Mouse (Mus musculus): ENCODE measurements around the gene Ccdc34. TPM values are rescaled to one million over a fixed set of nuclear protein-coding genes. Genes with fewer than 3 reads are reported as not detected.

Ccdc34 gene
- polyA plus RNA-seq, 1 experiment from 2014 or later, result 25.2 TPM

DNA sequence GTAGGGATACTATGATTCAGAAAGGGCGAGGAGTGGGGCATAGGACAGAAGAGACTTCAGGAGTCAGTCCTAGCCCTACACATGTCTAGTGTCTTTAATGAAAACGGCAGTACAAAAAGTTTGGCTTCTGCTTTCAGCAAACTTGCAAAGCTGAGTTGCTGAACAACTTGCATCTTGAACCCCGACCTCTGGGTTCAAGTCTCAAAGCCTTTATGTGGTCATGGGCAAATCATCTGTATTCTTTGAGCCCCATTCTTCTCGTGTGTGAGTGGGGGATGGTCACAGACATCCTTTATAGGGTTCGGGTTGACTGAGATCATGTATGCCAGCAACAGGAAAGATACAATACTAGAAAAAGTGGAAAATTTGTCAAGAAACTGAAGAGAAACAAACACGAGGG, 164.0 kb downstream of the Ccdc34 start:
- Histone ChIP-seq H3K36me3 (no peaks in the 10 kb centered on the region), H3K4me3 (no peak overlapping the region), H3K4me1 (peaks cover 72% of the 10 kb centered on the region), H3K27me3 (replicated peaks) (0 out of 2 replicates have a peak, but pooled peaks cover 3% of the 10 kb centered on the region), H3K27ac (replicated peaks) (no peak overlapping the region), H3K9ac (no peak overlapping the region), H3K4me2 (no peak overlapping the region), H3K9me3 (no peaks in the 10 kb centered on the region)
- no peak for ATAC-seq (ENCODE audit: extremely low read depth, insufficient number of reproducible peaks, low FRiP score, low TSS enrichment)
- WGBS, result 75% methylated on average over 6 of the region's 6 CpGs

DNA sequence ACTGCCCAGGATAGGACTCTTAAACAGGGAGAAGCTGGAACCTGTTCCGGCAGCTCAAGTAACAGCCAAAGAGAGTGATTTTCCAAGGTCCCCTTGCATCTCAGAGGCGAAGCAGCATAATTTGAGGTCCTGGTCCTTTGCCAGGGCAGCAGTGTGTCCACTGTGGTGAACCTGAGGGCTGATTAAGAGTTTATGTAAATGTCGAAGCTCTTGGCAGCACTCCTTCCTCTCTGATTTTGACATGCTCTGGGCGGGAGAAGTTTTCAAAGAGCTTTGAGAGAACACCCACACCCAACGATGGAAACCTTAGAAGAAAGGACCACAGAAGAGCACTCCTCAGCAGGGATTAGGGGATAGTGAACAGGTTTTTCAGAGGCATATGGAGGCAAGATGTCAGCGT, 164.6 kb downstream of the Ccdc34 start:
- Histone ChIP-seq H3K4me3 (no peak overlapping the region), H3K9me3 (no peaks in the 10 kb centered on the region), H3K36me3 (no peaks in the 10 kb centered on the region), H3K4me2 (no peak overlapping the region), H3K27ac (replicated peaks) (peak overlapping the region; percentile 31), H3K27me3 (replicated peaks) (0 out of 2 replicates have a peak, but pooled peaks cover 3% of the 10 kb centered on the region), H3K4me1 (peaks cover 72% of the 10 kb centered on the region), H3K9ac (no peak overlapping the region)
- 59% methylated on average over 6 of the region's 6 CpGs for WGBS
- ATAC-seq (ENCODE audit: extremely low read depth, insufficient number of reproducible peaks, low FRiP score, low TSS enrichment), result no peak

DNA sequence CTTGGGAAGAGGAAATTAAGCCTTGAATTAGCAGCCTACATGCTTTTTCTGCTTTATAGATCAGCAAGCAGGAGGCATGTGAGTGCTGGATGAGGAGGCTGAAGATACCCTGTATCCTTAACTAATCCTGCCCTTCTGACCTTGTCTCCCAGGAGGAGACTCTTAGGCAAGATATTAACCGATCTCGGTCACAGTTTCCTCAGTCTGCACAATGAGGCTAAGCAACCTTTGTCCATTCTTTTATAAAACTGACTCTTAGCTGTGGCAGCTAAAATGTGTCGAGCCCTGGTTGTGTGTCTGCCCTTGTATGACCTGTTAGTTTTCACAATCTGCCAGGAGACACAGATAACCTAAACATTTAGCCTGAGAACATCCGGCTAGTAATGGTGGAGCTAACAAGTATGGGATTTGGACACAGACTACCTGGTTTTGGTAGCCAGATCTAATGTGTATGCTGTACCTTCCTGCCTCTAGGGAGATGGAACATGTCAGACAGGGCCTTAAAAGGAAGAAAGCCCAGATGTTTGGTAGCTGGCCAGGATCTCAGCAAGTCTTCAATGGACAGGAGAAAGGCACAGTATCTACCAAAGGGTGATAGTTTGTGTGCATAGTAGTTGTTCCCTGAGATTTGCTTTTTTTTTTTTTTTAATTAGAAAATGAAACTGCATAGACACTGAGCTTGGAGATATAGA, 165.3 kb downstream of the Ccdc34 start:
- H3K4me3 ChIP-seq, result no peak overlapping the region
- H3K27me3 ChIP-seq (replicated peaks), result 0 out of 2 replicates have a peak, but pooled peaks cover 3% of the 10 kb centered on the region
- peaks cover 71% of the 10 kb centered on the region for H3K4me1 ChIP-seq
- H3K9me3 ChIP-seq, result no peaks in the 10 kb centered on the region
- H3K27ac ChIP-seq (replicated peaks), result peak overlapping the region; percentile 31
- no peak for ATAC-seq (ENCODE audit: extremely low read depth, insufficient number of reproducible peaks, low FRiP score, low TSS enrichment)
- WGBS, result 41% methylated on average over 4 of the region's 4 CpGs
- H3K9ac ChIP-seq, result no peak overlapping the region
- H3K4me2 ChIP-seq, result no peak overlapping the region
- H3K36me3 ChIP-seq, result no peaks in the 10 kb centered on the region

DNA sequence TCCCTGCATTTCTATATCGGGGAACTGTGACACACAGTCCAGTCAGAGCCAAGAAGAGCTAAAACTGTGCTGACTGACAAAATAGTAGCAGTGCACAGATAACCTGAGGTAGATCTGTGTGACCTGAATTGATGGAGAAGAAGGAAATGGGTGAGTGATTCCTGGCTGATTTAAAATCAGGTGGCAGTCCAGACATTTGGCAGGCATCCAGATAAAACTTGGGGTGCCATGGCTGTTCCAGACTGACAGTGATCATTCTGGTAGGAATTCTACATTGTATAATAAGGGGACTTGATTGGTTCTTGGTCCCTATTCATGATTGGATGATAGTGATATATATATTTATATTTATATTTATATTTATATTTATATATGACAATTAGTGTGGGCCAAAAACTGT, 166.5 kb downstream of the Ccdc34 start:
- Histone ChIP-seq H3K9me3 (no peaks in the 10 kb centered on the region), H3K36me3 (no peaks in the 10 kb centered on the region), H3K4me3 (no peak overlapping the region), H3K4me1 (peaks cover 62% of the 10 kb centered on the region), H3K27me3 (replicated peaks) (0 out of 2 replicates have a peak, but pooled peaks cover 3% of the 10 kb centered on the region), H3K27ac (replicated peaks) (no peak overlapping the region), H3K9ac (no peak overlapping the region), H3K4me2 (no peak overlapping the region)
- WGBS, result 82% methylated on average over 1 of the region's 1 CpGs
- no peak for ATAC-seq (ENCODE audit: extremely low read depth, insufficient number of reproducible peaks, low FRiP score, low TSS enrichment)

DNA sequence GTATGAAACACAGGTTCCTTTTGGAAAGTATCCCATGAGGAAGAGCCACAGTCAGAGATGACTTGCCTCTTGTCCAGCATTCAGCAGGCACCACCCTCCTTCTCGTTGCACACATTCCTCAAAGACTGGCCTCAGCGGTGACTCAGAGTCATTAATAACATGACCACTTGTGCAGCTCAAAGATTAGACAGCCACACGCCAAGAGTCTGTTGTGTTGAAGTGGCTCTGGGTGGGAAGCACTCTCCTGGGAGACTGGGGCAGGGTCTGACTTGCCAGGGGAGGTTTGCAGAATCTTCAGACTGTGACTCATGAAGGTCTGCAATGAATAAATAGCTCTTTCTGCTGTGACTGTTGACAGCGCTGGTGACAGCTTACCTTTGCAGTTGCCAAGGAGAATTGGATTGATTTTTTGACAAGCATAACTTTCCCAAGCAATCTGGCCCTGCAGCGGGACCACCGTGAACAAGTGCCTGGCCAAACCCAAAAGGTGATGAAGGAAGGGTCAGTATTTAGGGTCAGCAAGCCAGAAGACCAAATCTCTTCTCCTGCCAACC, 168.9 kb downstream of the Ccdc34 start:
- no peaks in the 10 kb centered on the region for H3K36me3 ChIP-seq
- H3K27me3 ChIP-seq (replicated peaks), result 0 out of 2 replicates have a peak, but pooled peaks cover 3% of the 10 kb centered on the region
- peak; percentile 63; the same call in 1 of the 2 replicates for ATAC-seq (ENCODE audit: extremely low read depth, insufficient number of reproducible peaks, low FRiP score, low TSS enrichment)
- no peak overlapping the region for H3K4me3 ChIP-seq
- peak overlapping the region; percentile 81 for H3K27ac ChIP-seq (replicated peaks)
- H3K4me1 ChIP-seq, result peaks cover 61% of the 10 kb centered on the region
- H3K9me3 ChIP-seq, result no peaks in the 10 kb centered on the region
- H3K9ac ChIP-seq, result no peak overlapping the region
- 13% methylated on average over 6 of the region's 6 CpGs for WGBS
- peak overlapping the region; percentile 34 for H3K4me2 ChIP-seq

DNA sequence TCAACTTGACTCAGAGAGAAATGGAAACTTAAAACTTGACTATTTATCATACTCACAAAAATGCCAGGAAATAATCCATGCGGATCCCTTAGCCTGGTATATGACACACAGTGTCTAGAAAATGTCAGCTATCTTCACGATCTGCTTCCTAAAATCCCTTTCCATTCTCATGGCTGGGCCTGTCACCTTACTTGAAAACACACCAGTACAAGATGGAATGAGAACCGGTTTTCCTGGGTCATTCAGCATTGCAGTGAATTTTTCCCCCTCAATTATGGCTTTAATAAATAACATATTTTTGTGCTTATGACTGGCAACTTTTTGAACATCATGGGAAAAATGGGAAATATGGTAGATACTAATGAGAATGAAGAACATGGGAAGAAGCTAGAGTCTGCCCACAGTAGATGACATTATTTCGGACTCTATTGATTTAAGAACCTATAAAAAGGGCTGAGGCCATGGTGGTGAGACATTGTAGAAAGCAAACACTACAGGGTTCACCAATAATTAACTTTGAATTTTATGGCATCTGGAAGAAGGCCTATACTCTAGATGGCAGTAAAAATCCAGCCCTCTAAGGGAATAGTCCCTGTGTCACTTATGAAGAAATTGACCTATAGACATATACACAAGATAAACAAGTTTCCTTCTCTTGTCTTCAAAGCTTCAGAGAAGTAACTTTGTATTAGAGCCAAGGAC, 171.2 kb downstream of the Ccdc34 start:
- H3K4me3 ChIP-seq, result no peak overlapping the region
- H3K4me1 ChIP-seq, result peaks cover 60% of the 10 kb centered on the region
- no peak overlapping the region for H3K27ac ChIP-seq (replicated peaks)
- no peaks in the 10 kb centered on the region for H3K36me3 ChIP-seq
- ATAC-seq (ENCODE audit: extremely low read depth, insufficient number of reproducible peaks, low FRiP score, low TSS enrichment), result no peak
- H3K4me2 ChIP-seq, result no peak overlapping the region
- no peaks in the 10 kb centered on the region for H3K27me3 ChIP-seq (replicated peaks)
- WGBS, result 82% methylated on average over 4 of the region's 4 CpGs
- H3K9ac ChIP-seq, result no peak overlapping the region
- H3K9me3 ChIP-seq, result no peaks in the 10 kb centered on the region

DNA sequence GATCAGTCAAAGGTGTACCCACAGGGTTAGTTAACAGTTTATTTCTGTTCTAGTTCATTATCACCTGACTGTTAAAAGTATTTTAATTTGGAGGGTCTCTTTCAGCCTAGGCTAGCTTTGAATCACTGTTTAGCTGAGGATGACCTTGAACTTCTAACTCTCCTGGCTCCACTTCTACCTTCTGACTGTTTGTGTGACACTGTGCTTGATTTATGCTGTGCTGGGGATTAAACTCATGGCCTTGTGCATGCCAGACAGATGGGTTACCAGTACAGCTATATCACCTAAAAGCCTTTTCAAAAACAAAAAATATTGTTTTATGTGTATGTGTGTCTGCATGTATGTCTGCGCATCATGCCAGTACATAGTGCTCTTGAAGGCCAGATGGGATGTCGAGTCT, 172.8 kb downstream of the Ccdc34 start:
- H3K36me3 ChIP-seq, result no peaks in the 10 kb centered on the region
- H3K27me3 ChIP-seq (replicated peaks), result no peaks in the 10 kb centered on the region
- H3K9ac ChIP-seq, result no peak overlapping the region
- no peak overlapping the region for H3K4me2 ChIP-seq
- peaks cover 56% of the 10 kb centered on the region for H3K4me1 ChIP-seq
- 93% methylated on average over 2 of the region's 2 CpGs for WGBS
- no peaks in the 10 kb centered on the region for H3K9me3 ChIP-seq
- ATAC-seq (ENCODE audit: extremely low read depth, insufficient number of reproducible peaks, low FRiP score, low TSS enrichment), result no peak
- no peak overlapping the region for H3K4me3 ChIP-seq
- 0 out of 2 replicates have a peak overlapping the region, but pooled peaks have one; percentile 3 for H3K27ac ChIP-seq (replicated peaks)

DNA sequence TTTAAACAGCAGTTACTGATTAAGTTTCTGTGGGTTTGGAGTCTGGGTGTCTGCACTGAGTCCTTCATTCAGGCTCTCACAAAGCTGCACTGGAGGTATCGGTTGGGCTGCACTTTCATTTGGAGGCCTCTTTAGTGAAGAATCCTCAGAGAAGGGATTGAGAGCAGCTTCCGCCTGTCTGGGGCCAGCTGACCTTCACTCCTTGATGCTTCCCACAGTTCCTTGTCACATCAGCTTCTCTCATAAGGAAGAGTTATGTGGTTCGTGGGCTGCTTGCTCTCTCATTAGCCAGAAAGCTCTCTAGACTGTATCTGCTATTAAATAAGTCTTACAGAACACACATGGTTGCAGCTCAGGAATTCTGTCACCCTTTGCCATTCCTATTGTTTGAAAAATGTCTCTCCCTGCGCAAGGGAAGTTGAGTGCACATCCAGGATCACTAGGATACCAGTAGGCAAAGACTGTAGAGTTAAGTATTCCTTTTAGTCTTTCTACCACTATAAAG, 173.6 kb downstream of the Ccdc34 start:
- 66% methylated on average over 4 of the region's 4 CpGs for WGBS
- peak overlapping the region; percentile 90 for H3K27ac ChIP-seq (replicated peaks)
- no peak overlapping the region for H3K4me2 ChIP-seq
- H3K27me3 ChIP-seq (replicated peaks), result no peaks in the 10 kb centered on the region
- no peaks in the 10 kb centered on the region for H3K9me3 ChIP-seq
- no peak overlapping the region for H3K9ac ChIP-seq
- H3K36me3 ChIP-seq, result no peaks in the 10 kb centered on the region
- peaks cover 52% of the 10 kb centered on the region for H3K4me1 ChIP-seq
- ATAC-seq (ENCODE audit: extremely low read depth, insufficient number of reproducible peaks, low FRiP score, low TSS enrichment), result no peak
- no peak overlapping the region for H3K4me3 ChIP-seq

DNA sequence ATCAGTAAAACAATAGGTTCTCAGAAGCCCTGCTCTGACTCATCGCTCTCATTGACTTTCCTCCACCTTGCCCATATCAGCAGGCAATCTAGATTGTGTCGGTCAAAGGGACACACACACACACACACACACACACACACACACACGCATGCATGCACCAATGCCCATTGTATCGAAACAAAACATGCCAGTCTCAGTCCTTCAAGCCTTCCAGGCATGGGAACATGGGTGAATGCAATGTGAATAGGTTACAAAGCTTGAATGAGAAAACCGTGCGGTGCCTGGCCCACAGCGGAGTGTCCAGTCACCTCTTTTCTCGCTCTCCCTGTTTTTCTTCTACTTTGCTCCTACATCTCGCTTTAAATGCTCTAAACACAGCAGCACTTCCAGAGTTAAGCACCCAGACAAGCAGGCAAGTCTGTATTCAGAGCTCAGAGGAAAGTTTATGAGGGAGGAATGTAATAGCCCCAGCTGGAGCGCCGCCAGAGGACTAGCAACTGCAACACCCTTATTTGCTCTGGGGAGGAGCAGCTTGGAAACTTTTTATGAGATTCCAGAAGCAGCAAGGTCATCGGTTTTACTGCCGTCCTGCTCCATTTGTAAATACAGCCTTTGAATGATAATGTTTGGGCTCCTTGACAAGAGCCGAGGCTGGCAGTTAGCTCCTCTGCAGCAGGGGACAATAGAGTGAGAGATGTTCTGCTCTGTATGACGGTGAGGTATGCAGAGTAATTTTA, 174.5 kb downstream of the Ccdc34 start:
- H3K9ac ChIP-seq, result peak overlapping the region; percentile 55
- WGBS, result 31% methylated on average over 15 of the region's 15 CpGs
- H3K4me1 ChIP-seq, result peaks cover 44% of the 10 kb centered on the region
- H3K9me3 ChIP-seq, result no peaks in the 10 kb centered on the region
- H3K4me2 ChIP-seq, result peak overlapping the region; percentile 55
- ATAC-seq (ENCODE audit: extremely low read depth, insufficient number of reproducible peaks, low FRiP score, low TSS enrichment), result no peak
- 0 out of 2 replicates have a peak, but pooled peaks cover 5% of the 10 kb centered on the region for H3K27me3 ChIP-seq (replicated peaks)
- no peaks in the 10 kb centered on the region for H3K36me3 ChIP-seq
- 0 out of 2 replicates have a peak overlapping the region, but pooled peaks have one; percentile 4 for H3K4me3 ChIP-seq
- H3K27ac ChIP-seq (replicated peaks), result peak overlapping the region; percentile 90

DNA sequence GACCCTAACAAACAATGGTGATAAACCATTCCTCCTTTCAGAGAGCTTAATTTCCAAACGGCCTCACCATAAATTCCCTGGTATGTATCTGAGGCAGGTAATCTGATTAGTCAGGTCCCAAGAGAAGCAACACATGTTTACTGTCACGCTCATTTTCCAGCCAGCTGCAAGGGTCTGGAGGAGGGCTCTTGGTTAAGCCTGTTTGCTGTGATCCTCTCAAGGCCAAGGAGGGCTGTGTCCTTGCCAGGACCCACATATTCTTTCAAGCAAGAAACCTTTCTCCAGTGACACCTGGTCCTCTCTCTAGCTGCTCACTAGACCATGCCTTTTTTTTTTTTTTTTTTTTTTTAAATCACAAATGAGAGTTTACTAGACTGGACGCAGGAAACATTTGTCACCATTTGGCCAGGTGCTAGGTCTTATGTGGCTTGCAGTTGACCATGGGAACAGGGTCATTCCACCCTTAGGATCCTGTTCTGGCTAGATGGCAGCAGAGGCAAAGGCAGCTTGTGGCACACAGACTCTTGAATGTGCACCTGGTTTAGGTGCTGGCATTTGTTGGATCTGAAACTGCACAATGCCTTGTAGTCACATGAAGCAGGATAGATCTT, 175.2 kb downstream of the Ccdc34 start:
- H3K4me1 ChIP-seq, result peaks cover 38% of the 10 kb centered on the region
- 0 out of 2 replicates have a peak, but pooled peaks cover 7% of the 10 kb centered on the region for H3K27me3 ChIP-seq (replicated peaks)
- 38% methylated on average over 3 of the region's 3 CpGs for WGBS
- no peaks in the 10 kb centered on the region for H3K36me3 ChIP-seq
- H3K9me3 ChIP-seq, result no peaks in the 10 kb centered on the region
- H3K4me2 ChIP-seq, result peak overlapping the region; percentile 55
- H3K27ac ChIP-seq (replicated peaks), result peak overlapping the region; percentile 90
- no peak overlapping the region for H3K4me3 ChIP-seq
- ATAC-seq (ENCODE audit: extremely low read depth, insufficient number of reproducible peaks, low FRiP score, low TSS enrichment), result no peak
- H3K9ac ChIP-seq, result peak overlapping the region; percentile 55

All from heart, embryonic 13.5 days (tissue).